Mouse (Mus musculus) liver, embryonic 14 days (tissue): ENCODE data around the gene Klhl36. TPM values are rescaled to one million over a fixed set of nuclear protein-coding genes. Genes with fewer than 3 reads are reported as not detected.

Source experiments
- polyA plus RNA-seq: library from polyadenylated mRNA; depleted of rRNA; stranded (reverse); fragments of >200 nt; gene quantifications from 2 replicates; pipeline ENCODE4 v1.2.3, GENCODE M21; 2012; rRNA removed

Klhl36 gene
- 2.6 and 2.7 TPM in 2 replicates for polyA plus RNA-seq

GRCm38 (mm10) chr8:119861706-119862389, at the start of gene Klhl36:
Gene Klhl36, plus strand, starts transcription at chr8:119862266.

GRCm38 (mm10) chr8:119840275-119840808, 21.7 kb upstream of the Klhl36 start, which contains the start of gene Cotl1:
Gene Cotl1, minus strand, starts transcription at chr8:119840544.

GRCm38 (mm10) chr8:119909944-119910546, 48.0 kb downstream of the Klhl36 start, which contains the start of gene Usp10:
Gene Usp10, plus strand, starts transcription at chr8:119910360.

GRCm38 (mm10) chr8:119910547-119911257, 48.6 kb downstream of the Klhl36 start, which contains the start of gene Gm20388:
Gene Gm20388, plus strand, starts transcription at chr8:119910841.

Other genes with a start within 250 kb of the Klhl36 start
- not detected in 2 replicates for gene Adad2, start 249.5 kb upstream of the Klhl36 start, polyA plus RNA-seq
- not detected in 2 replicates for gene Kcng4, start 226.6 kb upstream of the Klhl36 start, polyA plus RNA-seq
- gene Wfdc1, start 195.9 kb upstream of the Klhl36 start, polyA plus RNA-seq = 0.77 and 1.1 TPM in 2 replicates
- gene Atp2c2, start 162.3 kb upstream of the Klhl36 start, polyA plus RNA-seq = 0.07 and 0.08 TPM in 2 replicates
- gene Tldc1, start 83.8 kb upstream of the Klhl36 start, polyA plus RNA-seq = 2.6 and 2.9 TPM in 2 replicates
- gene Cotl1, start 21.7 kb upstream of the Klhl36 start, polyA plus RNA-seq = 57.7 and 72.9 TPM in 2 replicates
- 38.7 and 49.6 TPM in 2 replicates for gene Usp10, start 48.1 kb downstream of the Klhl36 start, polyA plus RNA-seq
- gene Gm20388, start 48.6 kb downstream of the Klhl36 start, polyA plus RNA-seq = 7.1 and 8.4 TPM in 2 replicates
- 0.31 and 0.38 TPM in 2 replicates for gene Crispld2, start 130.2 kb downstream of the Klhl36 start, polyA plus RNA-seq
- 10.8 and 12.1 TPM in 2 replicates for gene Zdhhc7, start 239.2 kb downstream of the Klhl36 start, polyA plus RNA-seq